Mouse (Mus musculus) liver, adult 2 months (tissue): ENCODE results near the gene Map2k2. TPM values are rescaled to one million over a fixed set of nuclear protein-coding genes. Genes with fewer than 3 reads are reported as not detected.

Source experiments
- DNase-seq: peaks from one replicate; pipeline ENCODE4 v3.0.0-alpha.2; 2011; ENCODE audit warnings: low read depth, low spot score; ENCODE audit errors: extremely low read depth
- H3K27ac ChIP-seq: fragments of 200-500 bp; replicated peaks from 2 replicates; pipeline ENCODE4 v1.5.1; 2012; ENCODE audit warnings: low read depth, mild to moderate bottlenecking, control low read depth, inconsistent platforms, low read length; ENCODE audit not compliant: insufficient read depth
- H3K27me3 ChIP-seq: fragments of 200-500 bp; 2 replicates; pipeline ENCODE4 v1.6.1; 2012; ENCODE audit warnings: mild to moderate bottlenecking, moderate library complexity, low read length, inconsistent platforms; ENCODE audit not compliant: control insufficient read depth, insufficient read depth
- H3K36me3 ChIP-seq: fragments of 200-500 bp; 2 replicates; pipeline ENCODE4 v1.6.1; 2012; ENCODE audit warnings: low read length, inconsistent platforms; ENCODE audit not compliant: control insufficient read depth, insufficient read depth
- H3K4me1 ChIP-seq: fragments of 200-500 bp; 2 replicates; pipeline ENCODE4 v1.6.1; 2011; ENCODE audit warnings: low read length; ENCODE audit not compliant: control insufficient read depth, insufficient read depth
- H3K4me3 ChIP-seq: fragments of 200-500 bp; 2 replicates; pipeline ENCODE4 v1.5.1; 2011; ENCODE audit warnings: low read depth, mild to moderate bottlenecking, control low read depth, low read length, moderate library complexity; ENCODE audit not compliant: insufficient read depth
- H3K79me2 ChIP-seq: fragments of 200-500 bp; 2 replicates; pipeline ENCODE4 v1.6.1; 2012; ENCODE audit warnings: inconsistent platforms, mild to moderate bottlenecking, low read length, moderate library complexity; ENCODE audit not compliant: control insufficient read depth, insufficient read depth
- H3K9ac ChIP-seq: fragments of 200-500 bp; 2 replicates; pipeline ENCODE4 v1.6.1; 2012; ENCODE audit warnings: low read depth, mild to moderate bottlenecking, control low read depth, inconsistent platforms, low read length
- CTCF ChIP-seq: fragments of 200-500 bp; IDR thresholded peaks from 2 replicates; pipeline ENCODE4 v1.5.1; 2011; ENCODE audit warnings: low read depth, low read length, control low read depth
- POLR2A ChIP-seq: fragments of 200-500 bp; IDR thresholded peaks from 2 replicates; pipeline ENCODE4 v1.6.1; 2011; ENCODE audit warnings: low read length, control low read depth; ENCODE audit not compliant: insufficient read depth; ENCODE audit errors: extremely low read depth
- WGBS: fragments of 180-500 bp; shearing (Covaris S2); methylation state at CpG from one replicate; pipeline ENCODE4 v1.1.7; 2018; 5-methylcytosine and 5-hydroxymethylcytosine counted together
- polyA plus RNA-seq: library from polyadenylated mRNA; depleted of rRNA; stranded (reverse); fragments of >200 nt; gene quantifications from 2 replicates; pipeline ENCODE4 v1.2.3, GENCODE M21; 2012
- total RNA-seq: library from RNA; depleted of rRNA; stranded (reverse); fragments of >200 nt; gene quantifications from 2 replicates; pipeline ENCODE4 v1.2.3, GENCODE M21; 2014

Gene Map2k2
- total and polyA plus RNA-seq, 2 experiments: 46.6 to 192 TPM

DNA sequence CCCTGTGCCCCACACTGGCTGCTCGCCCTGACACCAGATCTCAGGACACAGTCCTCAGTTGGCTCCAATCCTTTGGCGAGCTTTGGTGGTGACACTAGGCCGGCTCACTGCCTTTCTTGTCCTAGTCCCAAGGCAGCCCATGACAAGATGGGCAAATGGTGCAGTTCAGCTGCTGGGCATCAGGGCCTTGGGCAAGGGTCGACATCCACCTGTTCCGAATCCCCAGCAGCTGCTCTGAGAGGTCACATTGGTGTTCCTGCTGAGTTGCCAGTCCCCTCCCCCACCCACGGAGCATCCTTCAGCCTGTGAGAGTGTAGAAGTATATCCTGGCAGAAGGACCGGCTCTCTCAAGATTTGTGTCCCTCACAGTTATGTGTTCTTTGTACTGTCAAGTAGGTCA lies 14.9 kb downstream of the Map2k2 start:
- Histone ChIP-seq H3K4me3 (no peak overlapping the region), H3K9ac (no peak overlapping the region)
- 86% methylated on average over 7 of the region's 7 CpGs for WGBS

DNA sequence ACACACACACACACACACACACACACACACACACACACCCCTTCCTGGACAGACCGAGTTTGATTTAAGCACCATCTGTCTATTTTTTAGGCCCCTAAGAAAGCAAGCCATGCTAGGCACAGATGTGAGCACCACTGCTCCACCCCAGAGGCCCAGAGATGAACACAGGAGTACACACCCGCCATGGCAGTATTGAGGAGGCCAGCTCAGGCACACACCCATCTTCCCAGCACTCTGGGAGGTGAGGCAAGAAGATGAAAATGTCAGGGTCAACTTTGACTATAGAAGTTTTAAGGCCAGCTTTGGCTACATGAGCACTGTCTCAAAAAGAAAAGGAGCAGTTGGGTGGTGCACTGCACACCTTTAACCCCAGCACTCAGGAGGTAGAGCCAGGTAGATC lies 17.2 kb downstream of the Map2k2 start:
- H3K9ac ChIP-seq: no peak overlapping the region
- H3K36me3 ChIP-seq: peaks cover 5% of the 10 kb centered on the region; the same call in 1 of the 2 replicates
- H3K27me3 ChIP-seq: no peaks in the 10 kb centered on the region
- H3K4me1 ChIP-seq: no peaks in the 10 kb centered on the region
- H3K27ac ChIP-seq: no peak overlapping the region
- DNase-seq: no peak
- 89% methylated on average over 2 of the region's 2 CpGs for WGBS
- TF ChIP-seq CTCF (no peak), POLR2A (no peak)
- H3K4me3 ChIP-seq: no peak overlapping the region
- H3K79me2 ChIP-seq: no peaks in the 10 kb centered on the region

More for the DNA sequence above, 14.9 kb downstream of the Map2k2 start:
- H3K27me3 ChIP-seq: no peaks in the 10 kb centered on the region
- no peaks in the 10 kb centered on the region for H3K4me1 ChIP-seq
- no peak overlapping the region for H3K27ac ChIP-seq
- H3K79me2 ChIP-seq: no peaks in the 10 kb centered on the region
- no peak for DNase-seq
- no peak for TF ChIP-seq CTCF
- TF ChIP-seq POLR2A: no peak
- H3K36me3 ChIP-seq: peaks cover 13% of the 10 kb centered on the region

DNA sequence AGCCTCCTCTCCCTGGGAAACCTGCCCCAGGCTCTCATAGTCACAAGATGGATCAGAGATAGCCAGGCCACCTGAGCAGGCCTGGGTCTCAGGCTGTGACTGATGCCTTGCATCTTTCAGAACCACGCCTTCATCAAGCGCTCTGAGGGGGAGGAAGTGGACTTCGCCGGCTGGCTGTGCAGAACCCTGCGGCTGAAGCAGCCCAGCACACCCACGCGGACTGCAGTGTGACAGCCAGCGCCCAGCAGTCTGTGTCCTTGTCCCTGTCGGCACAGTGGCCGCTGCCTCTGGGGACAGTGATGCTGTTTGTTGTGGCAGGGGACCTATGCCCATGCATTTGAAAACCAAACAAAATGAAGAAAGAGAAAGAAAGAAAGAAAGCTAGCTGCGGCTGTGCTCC lies 17.8 kb downstream of the Map2k2 start:
- no peak for TF ChIP-seq CTCF
- Histone ChIP-seq H3K27me3 (no peaks in the 10 kb centered on the region), H3K4me3 (no peak overlapping the region), H3K9ac (no peak overlapping the region), H3K79me2 (no peaks in the 10 kb centered on the region), H3K36me3 (peaks cover 2% of the 10 kb centered on the region; the same call in 1 of the 2 replicates), H3K27ac (no peak overlapping the region), H3K4me1 (no peaks in the 10 kb centered on the region; the same call in 1 of the 2 replicates)
- WGBS: 66% methylated on average over 11 of the region's 11 CpGs
- DNase-seq: no peak

DNA sequence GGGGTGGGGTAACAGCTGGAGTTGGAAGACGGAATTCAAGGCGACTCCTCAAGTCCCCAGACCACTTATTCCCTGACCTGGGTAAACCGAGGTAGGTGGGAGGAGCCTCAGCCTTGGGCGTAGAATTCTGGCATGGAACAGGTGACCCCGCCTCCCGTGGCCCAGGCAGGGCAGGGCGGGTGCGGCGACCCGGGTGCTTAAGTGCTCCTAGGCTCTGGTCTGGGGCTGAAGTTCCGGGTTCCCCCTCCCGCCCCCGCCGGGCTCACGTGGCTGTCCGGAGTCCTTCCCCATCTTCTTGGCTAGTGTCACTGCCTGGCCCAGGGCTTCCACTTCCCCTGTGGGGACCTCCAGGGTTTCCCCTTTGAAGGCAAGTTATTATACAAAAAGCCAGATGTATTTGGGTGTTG lies 28.5 kb downstream of the Map2k2 start:
- H3K27ac ChIP-seq: peak overlapping the region; percentile 56
- peak; percentile 60 for DNase-seq
- TF ChIP-seq POLR2A (0 out of 2 replicates have a peak, but pooled peaks have one; percentile 11), CTCF (no peak)
- peak overlapping the region; percentile 32 for H3K9ac ChIP-seq
- WGBS: 20% methylated on average over 16 of the region's 16 CpGs
- H3K36me3 ChIP-seq: no peaks in the 10 kb centered on the region
- peaks cover 15% of the 10 kb centered on the region; the same call in 1 of the 2 replicates for H3K79me2 ChIP-seq
- no peaks in the 10 kb centered on the region for H3K27me3 ChIP-seq
- H3K4me3 ChIP-seq: peak overlapping the region; percentile 24; the same call in 1 of the 2 replicates
- H3K4me1 ChIP-seq: peaks cover 13% of the 10 kb centered on the region

DNA sequence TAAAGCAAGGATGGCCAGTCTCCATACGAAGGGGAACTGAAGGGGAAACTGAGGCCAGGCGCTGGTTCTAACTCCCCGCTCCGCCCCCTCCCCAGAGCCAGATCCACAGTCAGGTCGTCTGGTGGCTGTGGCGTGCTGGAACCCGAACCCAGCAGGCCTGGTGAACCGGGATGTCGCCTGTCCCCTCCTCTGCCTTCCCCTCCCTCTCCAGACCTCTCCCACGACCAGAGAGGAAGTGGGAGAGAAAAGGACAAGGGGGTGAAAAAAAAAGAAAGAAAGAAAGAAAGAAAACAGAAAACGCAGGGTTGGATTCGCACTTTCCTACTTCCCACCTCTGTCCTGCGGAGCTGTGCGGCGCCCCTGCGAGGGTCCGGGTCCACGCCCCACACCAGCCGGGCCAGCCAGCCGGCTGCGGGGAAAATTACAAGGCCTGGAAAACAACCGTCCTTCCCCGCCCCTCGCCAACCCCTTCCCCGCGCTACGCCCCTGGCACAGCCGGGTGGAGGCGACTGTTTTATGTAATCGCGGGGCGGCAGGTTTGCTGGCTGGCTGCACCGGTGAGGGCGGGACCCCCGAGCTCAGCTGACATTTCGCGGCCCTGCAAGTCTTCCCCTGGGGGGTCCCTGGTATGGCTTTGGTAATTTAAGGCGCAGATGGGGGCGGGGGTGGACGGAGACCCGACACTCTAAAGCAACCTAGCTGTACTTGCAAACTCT lies 29.4 kb downstream of the Map2k2 start, which contains the start of gene Zbtb7a:
TSS of gene Zbtb7a (plus strand) at position 255 of the 716 bp plus-strand sequence.
- Histone ChIP-seq H3K9ac (peak within 1 kb of the TSS; percentile 96), H3K4me1 (peaks cover 14% of the 10 kb centered on the region), H3K36me3 (no peaks in the 10 kb centered on the region), H3K4me3 (peak within 1 kb of the TSS; percentile 97), H3K27me3 (no peaks in the 10 kb centered on the region), H3K27ac (peak within 1 kb of the TSS; percentile 99), H3K79me2 (peaks cover 24% of the 10 kb centered on the region)
- no peak for DNase-seq
- WGBS: 5% methylated on average over 40 of the region's 41 CpGs
- TF ChIP-seq CTCF: no peak
- 0 out of 2 replicates have a peak, but pooled peaks have one; percentile 3 for TF ChIP-seq POLR2A
